Mouse (Mus musculus) liver, embryonic 16.5 days (tissue): ENCODE results near the gene Drd5. TPM values are rescaled to one million over a fixed set of nuclear protein-coding genes. Genes with fewer than 3 reads are reported as not detected.

Experiments used
- ATAC-seq: fragments of 200-750 bp; cut with Nextera tagmentation; 2 replicates; pipeline ENCODE4 v1.8.0; 2017; ENCODE audit warnings: low read depth, mild to moderate bottlenecking, moderate number of reproducible peaks, moderate library complexity
- H3K27ac ChIP-seq: fragments of 300-500 bp; sonication (generic); 2 replicates; pipeline ENCODE4 v1.5.1; 2014; ENCODE audit warnings: mild to moderate bottlenecking, low read length
- H3K27me3 ChIP-seq: fragments of 300-500 bp; sonication (generic); 2 replicates; pipeline ENCODE4 v1.6.1; 2014; ENCODE audit warnings: low read depth, low read length, mixed read lengths; ENCODE audit not compliant: control insufficient read depth, insufficient read depth
- H3K36me3 ChIP-seq: fragments of 300-500 bp; sonication (generic); 2 replicates; pipeline ENCODE4 v1.6.1; 2014; ENCODE audit warnings: mild to moderate bottlenecking; ENCODE audit not compliant: control insufficient read depth, insufficient read depth
- H3K4me1 ChIP-seq: fragments of 300-500 bp; sonication (generic); 2 replicates; pipeline ENCODE4 v1.6.1; 2014; ENCODE audit warnings: low read depth, low read length, mixed read lengths; ENCODE audit not compliant: control insufficient read depth
- H3K4me2 ChIP-seq: fragments of 300-500 bp; sonication (generic); 2 replicates; pipeline ENCODE4 v1.6.1; 2014; ENCODE audit warnings: low read depth, low read length, mixed read lengths
- H3K4me3 ChIP-seq: fragments of 300-500 bp; sonication (generic); 2 replicates; pipeline ENCODE4 v1.5.1; 2014; ENCODE audit warnings: low read depth, mild to moderate bottlenecking, low read length
- H3K9ac ChIP-seq: fragments of 300-500 bp; sonication (generic); 2 replicates; pipeline ENCODE4 v1.6.1; 2014; ENCODE audit warnings: low read depth, low read length
- H3K9me3 ChIP-seq: fragments of 300-500 bp; sonication (generic); replicated peaks from 2 replicates; pipeline ENCODE4 v1.6.1; 2016; ENCODE audit warnings: low read length; ENCODE audit not compliant: control insufficient read depth
- WGBS: fragments of 180-500 bp; shearing (Covaris S2); extraction: QIAGEN DNeasy Blood & Tissue Kit; methylation state at CpG from one replicate; pipeline ENCODE4 v1.1.7; 2014; ENCODE audit not compliant: insufficient replicate concordance; 5-methylcytosine and 5-hydroxymethylcytosine counted together
- polyA plus RNA-seq: library from polyadenylated mRNA; unstranded; fragments of >200 nt; fragmentation: Nextera tagmentation; extraction: Ambion mirVana; gene quantifications from 2 replicates; pipeline ENCODE4 v1.2.1, GENCODE M21; 2015

Gene Drd5
- polyA plus RNA-seq, 1 experiment from 2014 or later: not detected

DNA sequence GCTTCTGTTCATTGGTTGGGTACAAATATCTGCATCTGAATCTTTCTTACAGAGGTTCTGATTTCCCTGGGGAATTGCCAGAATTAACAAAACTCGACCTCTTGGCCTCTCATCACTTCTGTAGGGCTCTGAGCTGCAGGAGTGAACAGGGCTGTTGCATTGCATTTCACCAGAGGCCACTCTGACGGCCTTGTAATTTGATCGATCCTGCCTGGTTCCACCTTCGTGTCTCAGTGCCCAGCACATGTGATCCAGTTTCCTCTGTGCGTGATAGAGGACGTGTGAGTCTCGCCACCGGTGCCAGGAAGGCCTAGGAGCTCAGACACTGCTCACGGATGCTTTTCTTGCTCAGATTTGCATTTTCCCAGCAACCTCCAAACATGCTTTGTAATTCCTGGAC, 33.4 kb upstream of the Drd5 start:
- no peak overlapping the region for H3K9ac ChIP-seq
- WGBS: 51% methylated on average over 9 of the region's 9 CpGs
- ATAC-seq: no peak
- no peak overlapping the region for H3K4me2 ChIP-seq
- H3K4me3 ChIP-seq: no peak overlapping the region
- no peaks in the 10 kb centered on the region; the same call in 1 of the 2 replicates for H3K9me3 ChIP-seq
- no peak overlapping the region for H3K27ac ChIP-seq
- H3K36me3 ChIP-seq: no peaks in the 10 kb centered on the region
- no peaks in the 10 kb centered on the region for H3K27me3 ChIP-seq
- no peaks in the 10 kb centered on the region for H3K4me1 ChIP-seq

DNA sequence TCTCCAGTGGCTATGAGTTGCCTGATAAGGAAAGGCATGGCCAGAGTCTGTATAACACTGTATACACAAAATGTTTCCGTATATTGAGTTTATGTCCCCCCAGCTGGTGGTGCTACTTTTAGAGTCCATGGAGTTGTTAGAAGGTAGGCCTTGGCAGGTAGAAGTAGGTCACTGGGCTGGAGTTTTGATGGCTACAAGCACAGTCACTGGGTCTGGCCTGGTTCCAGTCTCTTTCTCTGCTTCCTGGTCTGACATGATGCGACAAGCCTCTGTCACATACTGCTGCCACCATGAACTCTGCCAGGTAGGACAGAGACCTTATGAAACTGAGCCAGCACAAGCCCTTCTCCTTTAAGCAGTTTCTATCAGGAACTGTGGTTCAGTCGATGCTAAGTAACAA, 30.7 kb upstream of the Drd5 start:
- Histone ChIP-seq H3K27ac (no peak overlapping the region), H3K9me3 (no peaks in the 10 kb centered on the region; the same call in 1 of the 2 replicates), H3K9ac (no peak overlapping the region), H3K27me3 (no peaks in the 10 kb centered on the region), H3K4me1 (no peaks in the 10 kb centered on the region), H3K4me3 (no peak overlapping the region), H3K36me3 (no peaks in the 10 kb centered on the region), H3K4me2 (no peak overlapping the region)
- no peak for ATAC-seq
- 67% methylated on average over 3 of the region's 3 CpGs for WGBS

DNA sequence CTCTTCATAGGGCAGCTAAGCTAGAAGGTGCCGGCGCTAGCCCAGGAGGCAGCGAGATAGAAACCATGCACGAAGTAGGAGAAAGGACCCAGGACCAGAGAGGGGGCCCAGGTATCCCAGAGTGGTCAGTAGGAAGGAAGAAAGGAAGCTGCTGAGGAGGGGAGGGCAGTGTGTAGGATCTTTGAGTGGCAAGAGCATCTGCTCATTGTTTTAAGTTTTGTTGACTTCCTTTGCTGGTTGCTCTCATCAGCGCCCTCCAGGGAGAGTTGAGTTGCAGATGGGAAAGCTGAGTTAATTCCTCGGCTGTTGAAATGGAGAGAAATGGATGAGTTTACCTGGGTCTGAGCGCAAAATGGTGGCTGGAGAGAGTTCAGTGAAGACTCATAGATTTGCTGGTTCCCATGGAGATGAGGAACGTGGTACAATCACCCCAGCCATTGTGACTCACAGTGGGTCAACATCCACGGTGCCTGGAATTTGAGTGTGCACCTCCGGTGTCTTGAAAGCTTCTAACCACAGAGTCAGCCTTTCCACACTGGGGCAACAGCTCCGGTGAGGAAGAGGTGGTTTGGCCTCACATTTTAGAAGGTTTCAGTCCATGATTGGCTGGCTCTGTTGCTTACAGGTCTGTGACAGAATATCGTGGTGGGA, 17.3 kb upstream of the Drd5 start:
- 68% methylated on average over 12 of the region's 12 CpGs for WGBS
- H3K27me3 ChIP-seq: no peaks in the 10 kb centered on the region
- H3K36me3 ChIP-seq: no peaks in the 10 kb centered on the region
- H3K9me3 ChIP-seq: no peaks in the 10 kb centered on the region
- no peak overlapping the region for H3K4me3 ChIP-seq
- H3K4me1 ChIP-seq: no peaks in the 10 kb centered on the region
- no peak overlapping the region for H3K4me2 ChIP-seq
- no peak overlapping the region for H3K9ac ChIP-seq
- no peak overlapping the region for H3K27ac ChIP-seq
- ATAC-seq: no peak

DNA sequence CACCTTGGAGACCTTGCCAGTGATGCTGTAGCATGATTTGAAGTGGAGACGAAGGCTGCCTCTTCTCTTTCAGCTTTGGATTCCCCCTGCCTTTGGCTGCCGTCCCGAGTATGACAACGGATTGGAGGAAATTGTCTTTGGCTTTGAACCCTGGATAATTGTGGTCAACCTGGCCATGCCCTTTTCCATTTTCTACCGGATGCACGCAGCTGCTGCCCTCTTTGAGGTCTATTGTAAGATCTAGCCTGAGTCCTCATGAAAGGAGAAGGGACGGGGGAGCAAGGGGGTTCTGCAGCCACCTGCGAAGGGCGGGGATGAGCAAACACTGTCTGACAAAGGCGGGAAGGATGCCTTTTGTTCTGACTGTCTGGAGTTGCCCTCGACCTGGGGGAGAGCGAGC, 16.5 kb upstream of the Drd5 start:
- Histone ChIP-seq H3K27me3 (no peaks in the 10 kb centered on the region), H3K36me3 (no peaks in the 10 kb centered on the region), H3K4me1 (no peaks in the 10 kb centered on the region), H3K9me3 (no peaks in the 10 kb centered on the region), H3K4me2 (no peak overlapping the region), H3K27ac (no peak overlapping the region), H3K9ac (no peak overlapping the region), H3K4me3 (no peak overlapping the region)
- ATAC-seq: no peak
- 36% methylated on average over 12 of the region's 12 CpGs for WGBS

- no peaks in the 10 kb centered on the region for H3K9me3 ChIP-seq
- H3K4me2 ChIP-seq: no peak overlapping the region
- H3K4me1 ChIP-seq: no peaks in the 10 kb centered on the region
- 44% methylated on average over 2 of the region's 2 CpGs for WGBS
- no peak overlapping the region for H3K27ac ChIP-seq
- H3K4me3 ChIP-seq: no peak overlapping the region
- H3K27me3 ChIP-seq: no peaks in the 10 kb centered on the region
- ATAC-seq: no peak
- H3K36me3 ChIP-seq: no peaks in the 10 kb centered on the region
- H3K9ac ChIP-seq: no peak overlapping the region
Observed at GRCm38 (mm10) chr5:38305241-38305640, 13.9 kb upstream of the Drd5 start.

- Histone ChIP-seq H3K9ac (no peak overlapping the region), H3K9me3 (no peaks in the 10 kb centered on the region), H3K27me3 (no peaks in the 10 kb centered on the region), H3K4me3 (peak overlapping the region; percentile 44), H3K27ac (no peak overlapping the region), H3K36me3 (no peaks in the 10 kb centered on the region), H3K4me1 (no peaks in the 10 kb centered on the region), H3K4me2 (peak overlapping the region; percentile 56)
- peak; percentile 45; the same call in 1 of the 2 replicates for ATAC-seq
- 8% methylated on average over 26 of the region's 26 CpGs for WGBS
Observed at GRCm38 (mm10) chr5:38307255-38308101, 11.7 kb upstream of the Drd5 start.

DNA sequence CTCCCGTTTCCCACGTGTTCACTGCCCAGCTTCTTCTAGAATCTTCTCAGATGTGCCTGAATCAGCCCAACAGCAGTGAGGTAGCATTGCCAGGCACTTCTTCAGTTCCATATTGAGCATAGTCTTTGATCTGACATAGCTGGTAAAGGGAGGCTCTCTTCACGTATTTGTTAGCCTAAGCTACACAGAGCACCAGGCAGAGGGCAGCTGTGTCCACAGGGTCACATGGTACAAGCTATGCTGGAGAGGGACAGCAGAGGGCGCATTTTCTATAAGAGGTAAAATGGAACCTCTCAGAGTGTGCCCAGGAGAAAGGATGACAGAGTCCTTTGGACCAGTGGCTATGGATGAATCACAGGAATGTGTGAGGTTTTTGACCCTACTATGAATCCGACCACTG, 10.3 kb upstream of the Drd5 start:
- WGBS: 30% methylated on average over 5 of the region's 5 CpGs
- no peak overlapping the region for H3K4me2 ChIP-seq
- no peak overlapping the region for H3K27ac ChIP-seq
- no peak for ATAC-seq
- no peaks in the 10 kb centered on the region for H3K36me3 ChIP-seq
- H3K27me3 ChIP-seq: no peaks in the 10 kb centered on the region
- no peaks in the 10 kb centered on the region for H3K4me1 ChIP-seq
- H3K9ac ChIP-seq: no peak overlapping the region
- H3K4me3 ChIP-seq: no peak overlapping the region
- H3K9me3 ChIP-seq: no peaks in the 10 kb centered on the region

GRCm38 (mm10) chr5:38309795-38310194, 9.4 kb upstream of the Drd5 start:
- Histone ChIP-seq H3K36me3 (no peaks in the 10 kb centered on the region), H3K9me3 (no peaks in the 10 kb centered on the region), H3K9ac (no peak overlapping the region), H3K4me1 (no peaks in the 10 kb centered on the region), H3K4me3 (no peak overlapping the region), H3K27me3 (no peaks in the 10 kb centered on the region), H3K4me2 (no peak overlapping the region), H3K27ac (no peak overlapping the region)
- WGBS: 30% methylated on average over 3 of the region's 3 CpGs
- no peak for ATAC-seq

- H3K4me1 ChIP-seq: no peaks in the 10 kb centered on the region
- H3K27ac ChIP-seq: no peak overlapping the region
- H3K27me3 ChIP-seq: no peaks in the 10 kb centered on the region
- H3K9ac ChIP-seq: no peak overlapping the region
- H3K4me3 ChIP-seq: no peak overlapping the region
- H3K4me2 ChIP-seq: no peak overlapping the region
- no peaks in the 10 kb centered on the region for H3K9me3 ChIP-seq
- no peaks in the 10 kb centered on the region for H3K36me3 ChIP-seq
- WGBS: 28% methylated on average over 4 of the region's 4 CpGs
- no peak for ATAC-seq
Observed at GRCm38 (mm10) chr5:38333381-38333780, 14.2 kb downstream of the Drd5 start.
